Mouse (Mus musculus) lung, embryonic 15.5 days (tissue): Measurements from ENCODE around the gene Ndufs2. TPM values are rescaled to one million over a fixed set of nuclear protein-coding genes. Genes with fewer than 3 reads are reported as not detected.

Source experiments
- ATAC-seq: fragments of 200-750 bp; cut with Nextera tagmentation; 2 replicates; pipeline ENCODE4 v1.8.0; 2017; ENCODE audit warnings: moderate number of reproducible peaks, borderline replicate concordance; ENCODE audit not compliant: low FRiP score, low TSS enrichment; ENCODE audit errors: extremely low read depth
- H3K27ac ChIP-seq: fragments of 300-500 bp; sonication (generic); 2 replicates; pipeline ENCODE4 v1.5.1; 2015; ENCODE audit warnings: moderate library complexity, mild to moderate bottlenecking, inconsistent platforms
- H3K27me3 ChIP-seq: fragments of 300-500 bp; sonication (generic); 2 replicates; pipeline ENCODE4 v1.6.1; 2015; ENCODE audit warnings: inconsistent platforms
- H3K36me3 ChIP-seq: fragments of 300-500 bp; sonication (generic); 2 replicates; pipeline ENCODE4 v1.6.1; 2015; ENCODE audit warnings: inconsistent platforms
- H3K4me1 ChIP-seq: fragments of 300-500 bp; sonication (generic); 2 replicates; pipeline ENCODE4 v1.6.1; 2015; ENCODE audit warnings: inconsistent platforms
- H3K4me2 ChIP-seq: fragments of 300-500 bp; sonication (generic); 2 replicates; pipeline ENCODE4 v1.6.1; 2015; ENCODE audit warnings: inconsistent platforms, mild to moderate bottlenecking, moderate library complexity
- H3K4me3 ChIP-seq: fragments of 300-500 bp; sonication (generic); 2 replicates; pipeline ENCODE4 v1.5.1; 2015; ENCODE audit warnings: mild to moderate bottlenecking, inconsistent platforms
- H3K9ac ChIP-seq: fragments of 300-500 bp; sonication (generic); 2 replicates; pipeline ENCODE4 v1.6.1; 2015; ENCODE audit warnings: inconsistent platforms
- H3K9me3 ChIP-seq: fragments of 300-500 bp; sonication (generic); 2 replicates; pipeline ENCODE4 v1.6.1; 2016; ENCODE audit warnings: inconsistent platforms
- WGBS: fragments of 180-500 bp; shearing (Covaris S2); methylation state at CpG from one replicate; pipeline ENCODE4 v1.1.7; 2015; 5-methylcytosine and 5-hydroxymethylcytosine counted together
- polyA plus RNA-seq: library from polyadenylated mRNA; unstranded; fragments of >200 nt; fragmentation: Nextera tagmentation; extraction: Ambion mirVana; gene quantifications from 2 replicates; pipeline ENCODE4 v1.2.1, GENCODE M21; 2015

Gene Ndufs2
- polyA plus RNA-seq, 1 experiment from 2014 or later, result 241 TPM

DNA sequence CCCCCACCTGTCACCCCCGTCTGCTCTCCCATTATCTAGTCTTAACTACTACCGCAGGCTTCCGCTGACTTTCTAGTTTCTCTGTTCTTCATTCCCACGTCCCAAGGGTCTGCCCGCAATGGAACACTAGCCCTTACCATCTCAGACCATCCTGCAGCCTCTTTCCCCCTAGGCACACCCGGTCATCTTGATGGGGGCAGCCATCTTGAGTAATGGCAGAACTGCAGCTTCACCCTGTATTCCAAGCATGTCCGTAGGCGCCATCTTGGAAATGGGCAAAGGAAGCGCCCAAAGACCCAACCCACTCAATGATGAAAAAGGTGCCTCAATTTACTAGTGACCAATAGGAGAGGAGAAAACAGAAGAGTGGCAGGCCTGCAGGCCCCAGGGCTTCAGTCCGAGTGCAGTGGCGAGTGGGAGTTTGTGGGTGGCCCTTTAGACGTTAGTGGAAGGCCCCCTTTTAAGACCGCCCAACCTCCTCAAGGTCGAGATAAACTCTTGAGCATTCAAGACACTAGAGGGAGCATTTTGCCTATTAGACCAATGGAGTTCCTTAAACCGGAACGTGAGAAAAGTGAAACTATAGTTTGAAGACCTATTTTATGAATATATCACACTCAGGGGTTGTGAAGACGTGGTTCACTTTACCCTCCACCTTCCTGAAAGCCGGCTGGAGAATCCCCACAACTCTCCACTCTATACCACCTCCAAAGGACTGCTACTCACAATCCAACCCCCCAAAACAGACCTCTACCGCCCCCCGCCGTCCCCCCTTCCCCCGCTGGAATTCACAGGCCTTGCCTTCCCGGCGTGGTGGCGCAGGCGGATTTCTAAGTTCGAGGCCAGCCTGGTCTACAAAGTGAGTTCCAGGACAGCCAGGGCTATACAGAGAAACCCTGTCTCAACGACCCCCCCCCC is 28.7 kb downstream of the Ndufs2 start, which contains the start of gene Tomm40l:
Tomm40l (minus strand) TSS at position 277 of the 918 bp plus-strand sequence.
- H3K27ac ChIP-seq, result peak within 1 kb of the TSS; percentile 95
- no peaks in the 10 kb centered on the region for H3K27me3 ChIP-seq
- H3K9ac ChIP-seq, result peak within 1 kb of the TSS; percentile 51
- H3K4me2 ChIP-seq, result peak within 1 kb of the TSS; percentile 84
- under 1% methylated on average over 28 of the region's 28 CpGs for WGBS
- H3K4me1 ChIP-seq, result peaks cover 18% of the 10 kb centered on the region
- ATAC-seq, result peak; percentile 98
- peak within 1 kb of the TSS; percentile 72 for H3K4me3 ChIP-seq
- peaks cover 10% of the 10 kb centered on the region for H3K36me3 ChIP-seq
- H3K9me3 ChIP-seq, result no peaks in the 10 kb centered on the region

DNA sequence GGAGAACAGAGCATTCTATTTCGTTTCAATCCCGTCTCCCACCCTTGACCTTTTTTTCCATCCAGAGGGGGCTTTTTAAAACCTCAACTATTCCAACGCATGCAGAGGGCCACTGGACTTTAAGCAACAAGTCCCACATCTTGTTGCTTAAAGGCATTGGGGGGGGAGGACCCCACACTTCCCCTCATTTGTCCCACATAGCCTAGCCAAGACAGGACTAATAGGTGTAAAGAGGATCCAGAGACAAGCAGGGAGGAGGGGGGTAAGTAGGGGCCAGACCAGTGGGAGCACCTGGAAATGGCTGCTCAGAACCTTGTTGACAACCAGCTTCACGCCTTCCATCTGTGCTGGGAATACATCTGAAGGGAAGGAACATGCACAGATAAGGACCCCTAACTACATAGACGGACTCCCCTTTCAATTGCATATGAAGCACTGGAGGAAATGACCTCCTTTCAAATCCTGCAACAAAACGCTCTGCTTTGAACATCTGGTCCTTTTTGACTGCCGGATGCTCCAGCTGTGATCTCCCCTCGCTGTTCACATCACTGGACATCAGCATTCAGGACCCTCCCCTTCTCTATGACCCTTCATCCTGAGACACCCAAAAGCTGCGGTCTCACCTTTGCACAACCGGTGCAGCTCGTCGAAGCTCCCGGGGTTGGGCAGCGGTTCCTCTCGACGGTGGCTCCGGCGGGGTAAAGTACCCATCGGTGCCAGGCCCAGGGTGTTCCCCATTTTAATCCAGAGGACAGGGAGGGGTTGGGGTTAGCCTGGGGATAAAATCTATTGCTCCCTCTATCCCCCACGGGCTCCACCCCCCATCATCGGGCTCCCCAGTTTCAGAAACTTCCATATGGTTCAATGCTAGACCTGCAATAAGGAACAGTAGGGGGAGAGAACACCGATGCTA is 29.7 kb downstream of the Ndufs2 start:
- Histone ChIP-seq H3K27ac (peak overlapping the region; percentile 34), H3K27me3 (no peaks in the 10 kb centered on the region), H3K4me1 (peaks cover 18% of the 10 kb centered on the region), H3K4me3 (peak overlapping the region; percentile 72), H3K36me3 (peaks cover 10% of the 10 kb centered on the region), H3K9ac (peak overlapping the region; percentile 51), H3K9me3 (no peaks in the 10 kb centered on the region), H3K4me2 (peak overlapping the region; percentile 84)
- 5% methylated on average over 22 of the region's 22 CpGs for WGBS
- ATAC-seq, result peak; percentile 2; the same call in 1 of the 2 replicates

DNA sequence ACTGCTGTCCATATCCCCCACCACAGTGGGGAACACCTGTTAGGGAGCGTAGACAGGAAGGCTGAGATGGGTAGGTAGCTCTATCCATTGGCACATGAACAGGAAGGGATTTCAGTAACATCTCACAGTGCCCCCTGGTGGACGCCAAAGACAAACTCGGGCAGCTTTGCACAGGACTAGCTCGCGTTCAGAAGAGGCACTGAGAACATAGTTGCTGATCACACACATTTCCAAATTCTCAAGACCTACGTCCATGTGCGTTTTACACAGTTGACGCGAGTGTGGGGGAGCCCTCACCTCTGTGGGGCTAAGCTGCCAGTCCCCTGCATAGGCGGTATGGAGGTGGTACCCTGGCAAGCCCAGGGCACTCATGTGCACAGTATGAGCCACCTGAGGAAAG is 30.3 kb downstream of the Ndufs2 start:
- ATAC-seq, result peak; percentile 16; the same call in 1 of the 2 replicates
- Histone ChIP-seq H3K36me3 (peaks cover 10% of the 10 kb centered on the region), H3K4me2 (peak overlapping the region; percentile 84), H3K27me3 (no peaks in the 10 kb centered on the region), H3K9me3 (no peaks in the 10 kb centered on the region), H3K27ac (peak overlapping the region; percentile 34; the same call in 1 of the 2 replicates), H3K9ac (peak overlapping the region; percentile 51; the same call in 1 of the 2 replicates), H3K4me3 (peak overlapping the region; percentile 72), H3K4me1 (peaks cover 18% of the 10 kb centered on the region)
- WGBS, result 7% methylated on average over 10 of the region's 10 CpGs

DNA sequence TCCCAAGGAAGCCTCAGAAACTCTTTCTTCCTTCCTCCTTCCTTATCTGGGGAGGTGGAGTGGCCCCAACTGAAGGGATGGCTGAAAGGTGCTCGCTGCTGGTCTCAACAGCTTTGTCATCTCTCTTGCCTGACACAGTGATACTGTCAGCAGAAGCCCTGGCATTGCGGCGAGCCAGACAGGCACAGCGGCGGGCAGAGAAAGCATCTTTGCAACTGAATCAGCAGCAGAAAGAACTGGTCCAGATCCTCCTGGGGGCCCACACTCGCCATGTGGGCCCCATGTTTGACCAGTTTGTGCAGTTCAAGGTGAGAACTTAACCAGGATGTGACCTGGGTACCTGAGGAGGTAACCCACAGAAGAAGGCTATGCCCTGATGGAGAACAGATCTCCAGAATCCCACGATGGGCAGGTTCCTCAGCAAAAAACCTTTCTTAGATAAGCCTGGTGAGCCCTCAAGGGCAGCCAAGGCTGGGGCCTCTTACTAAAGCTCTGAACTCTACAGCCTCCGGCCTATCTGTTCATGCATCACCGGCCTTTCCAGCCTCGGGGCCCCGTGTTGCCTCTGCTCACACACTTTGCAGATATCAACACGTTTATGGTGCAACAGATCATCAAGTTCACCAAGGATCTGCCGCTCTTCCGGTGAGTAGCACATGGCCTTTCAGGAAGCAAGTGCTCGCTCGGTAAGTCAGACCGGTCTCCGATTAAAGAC is 34.8 kb downstream of the Ndufs2 start:
- H3K27me3 ChIP-seq, result no peaks in the 10 kb centered on the region
- H3K4me2 ChIP-seq, result no peak overlapping the region
- peaks cover 10% of the 10 kb centered on the region for H3K36me3 ChIP-seq
- H3K9me3 ChIP-seq, result no peaks in the 10 kb centered on the region
- ATAC-seq, result no peak
- H3K4me3 ChIP-seq, result no peak overlapping the region
- H3K9ac ChIP-seq, result no peak overlapping the region
- no peak overlapping the region for H3K27ac ChIP-seq
- WGBS, result 84% methylated on average over 18 of the region's 18 CpGs
- peaks cover 8% of the 10 kb centered on the region for H3K4me1 ChIP-seq

DNA sequence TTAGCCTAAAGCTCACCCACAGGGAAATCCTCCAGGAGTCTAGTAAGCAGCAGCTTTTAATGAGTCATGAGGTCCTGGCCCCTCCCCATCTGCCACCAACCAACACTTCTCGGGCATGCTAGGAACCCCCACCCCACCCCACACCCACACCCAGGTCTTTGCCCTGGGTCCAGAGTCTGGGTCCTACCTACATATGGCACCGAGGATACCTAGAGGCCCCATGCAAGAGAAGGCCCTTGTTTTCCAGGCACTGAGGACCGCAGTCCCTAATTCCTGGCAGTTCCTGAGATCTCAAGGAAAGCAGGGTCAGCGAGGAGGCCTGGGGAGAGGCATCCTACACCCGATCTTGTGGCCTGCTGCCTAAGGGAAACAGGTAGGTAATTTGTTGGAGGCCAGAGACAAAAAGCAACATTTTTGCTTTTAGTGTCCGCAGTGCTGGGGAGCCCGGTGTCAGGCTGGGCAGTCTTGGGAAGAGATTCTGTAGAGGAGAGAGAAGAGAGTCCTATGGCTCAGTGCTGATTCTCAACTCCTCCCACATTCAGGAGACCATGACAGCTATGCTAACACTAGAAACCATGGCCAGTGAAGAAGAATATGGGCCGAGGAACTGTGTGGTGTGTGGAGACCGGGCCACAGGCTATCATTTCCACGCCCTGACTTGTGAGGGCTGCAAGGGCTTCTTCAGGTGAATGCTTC is 37.2 kb downstream of the Ndufs2 start, which contains the start of gene Nr1i3:
Nr1i3 (plus strand) TSS at position 170 of the 696 bp plus-strand sequence.
- H3K27me3 ChIP-seq, result no peaks in the 10 kb centered on the region
- H3K9me3 ChIP-seq, result no peaks in the 10 kb centered on the region
- 65% methylated on average over 10 of the region's 10 CpGs for WGBS
- no peak within 1 kb of the TSS for H3K9ac ChIP-seq
- H3K4me2 ChIP-seq, result no peak within 1 kb of the TSS
- no peak within 1 kb of the TSS for H3K27ac ChIP-seq
- H3K4me3 ChIP-seq, result no peak within 1 kb of the TSS
- H3K4me1 ChIP-seq, result no peaks in the 10 kb centered on the region
- no peaks in the 10 kb centered on the region for H3K36me3 ChIP-seq
- no peak for ATAC-seq

DNA sequence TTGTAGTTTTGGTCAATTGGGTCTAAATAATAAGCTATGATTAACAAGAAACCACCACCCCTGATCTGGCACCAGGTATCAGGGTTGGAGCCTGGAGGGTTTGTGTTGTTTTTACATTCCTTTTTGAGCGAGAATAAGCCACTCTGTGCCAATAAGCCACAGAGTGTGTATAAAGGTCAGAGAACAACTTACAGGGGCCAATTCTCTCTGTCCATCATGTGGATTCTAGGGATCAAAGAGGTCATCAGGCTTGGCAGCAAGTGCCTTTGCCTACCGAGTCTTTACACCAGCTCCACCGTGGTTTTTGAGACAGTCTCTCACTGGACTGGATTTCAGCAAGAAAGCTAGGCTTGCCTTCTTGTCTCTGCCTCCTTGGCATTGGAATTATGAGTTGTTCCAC is 38.3 kb downstream of the Ndufs2 start:
- WGBS, result 35% methylated on average over 3 of the region's 3 CpGs
- Histone ChIP-seq H3K27me3 (no peaks in the 10 kb centered on the region), H3K9me3 (no peaks in the 10 kb centered on the region), H3K4me3 (no peak overlapping the region), H3K9ac (no peak overlapping the region), H3K4me2 (no peak overlapping the region), H3K27ac (no peak overlapping the region), H3K4me1 (no peaks in the 10 kb centered on the region), H3K36me3 (no peaks in the 10 kb centered on the region)
- ATAC-seq, result no peak

DNA sequence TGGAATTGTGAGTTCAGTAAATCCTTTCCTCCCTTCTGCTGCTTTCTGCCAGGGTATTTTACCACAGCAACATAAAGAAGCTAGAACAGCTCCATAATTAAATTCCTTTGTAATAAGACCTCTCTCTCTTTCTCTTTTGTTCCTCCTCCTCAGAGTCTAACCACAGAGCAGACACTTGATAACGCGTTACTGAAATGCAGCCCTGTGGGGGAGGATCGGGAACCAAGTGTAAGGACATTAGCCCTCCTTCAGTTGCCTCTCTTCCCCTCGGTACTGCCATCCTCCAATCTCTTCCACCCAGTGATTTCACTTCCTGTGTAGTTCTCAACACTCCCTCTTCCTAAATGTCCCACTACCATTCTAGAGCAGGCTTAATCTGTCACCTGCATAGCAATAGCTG is 41.8 kb downstream of the Ndufs2 start:
- ATAC-seq, result no peak
- H3K36me3 ChIP-seq, result no peaks in the 10 kb centered on the region
- H3K27ac ChIP-seq, result no peak overlapping the region
- no peak overlapping the region for H3K9ac ChIP-seq
- no peaks in the 10 kb centered on the region for H3K4me1 ChIP-seq
- no peak overlapping the region for H3K4me3 ChIP-seq
- 15% methylated on average over 4 of the region's 4 CpGs for WGBS
- H3K4me2 ChIP-seq, result no peak overlapping the region
- no peaks in the 10 kb centered on the region for H3K9me3 ChIP-seq
- H3K27me3 ChIP-seq, result 0 out of 2 replicates have a peak, but pooled peaks cover 4% of the 10 kb centered on the region

DNA sequence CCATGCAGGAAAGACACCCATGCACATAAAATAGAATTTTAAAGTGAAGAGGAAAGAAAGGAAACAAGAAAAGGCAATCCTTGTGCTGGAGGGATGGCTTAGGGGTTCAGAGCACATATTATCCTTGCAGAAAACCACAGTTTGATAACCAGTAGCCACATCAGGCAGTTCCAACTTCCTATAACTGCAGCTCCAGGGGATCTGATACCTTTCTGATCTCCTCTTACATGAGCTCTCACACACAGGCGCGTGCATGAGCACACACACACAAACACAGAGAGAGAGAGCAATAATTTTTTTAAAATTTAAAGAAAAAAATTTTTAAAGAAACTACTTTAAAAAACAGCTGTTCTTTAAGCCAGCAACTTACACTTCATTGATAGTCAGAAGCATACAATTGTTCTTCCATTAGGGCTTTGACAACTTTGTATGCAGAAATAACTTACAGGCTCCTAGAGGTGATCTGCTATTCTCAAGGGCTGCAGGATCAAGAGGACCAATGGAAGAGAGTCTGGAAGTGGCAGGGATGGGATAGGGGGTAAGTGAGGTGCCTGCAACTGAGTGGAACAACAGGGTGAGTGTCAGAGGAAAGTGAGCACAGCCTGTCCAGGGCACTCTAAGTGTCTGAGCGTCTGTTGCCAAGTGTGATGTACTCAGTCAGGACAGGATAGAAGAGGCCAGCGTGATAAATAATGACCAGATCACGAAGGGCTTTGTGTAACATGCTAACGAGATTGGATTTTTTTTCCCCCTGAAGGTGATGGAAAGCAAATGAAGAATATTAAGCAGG is 45.3 kb downstream of the Ndufs2 start:
- Histone ChIP-seq H3K27me3 (0 out of 2 replicates have a peak, but pooled peaks cover 4% of the 10 kb centered on the region), H3K4me1 (no peaks in the 10 kb centered on the region), H3K9me3 (no peaks in the 10 kb centered on the region), H3K4me3 (no peak overlapping the region), H3K36me3 (no peaks in the 10 kb centered on the region), H3K27ac (no peak overlapping the region), H3K9ac (no peak overlapping the region), H3K4me2 (no peak overlapping the region)
- no peak for ATAC-seq
- WGBS, result 70% methylated on average over 6 of the region's 6 CpGs

DNA sequence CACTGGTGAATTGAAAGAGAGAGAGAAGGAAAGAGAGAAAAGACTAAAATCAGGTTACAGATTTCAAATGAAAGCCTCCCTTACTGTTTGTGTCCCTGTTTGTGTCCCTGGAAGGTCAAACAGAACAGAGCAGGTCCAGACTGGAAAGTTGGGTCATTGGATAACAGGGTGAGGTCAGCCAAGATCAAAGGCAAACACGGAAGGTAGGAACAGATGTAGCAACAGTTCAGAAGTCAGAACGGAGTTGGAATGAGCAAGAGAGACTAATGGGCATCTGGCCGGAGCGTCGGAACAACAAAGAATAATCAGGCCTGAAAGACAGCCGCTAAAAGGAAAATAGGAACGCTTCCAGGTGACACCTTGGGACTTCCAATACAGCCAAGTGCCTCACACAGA is 46.9 kb downstream of the Ndufs2 start:
- no peak overlapping the region for H3K27ac ChIP-seq
- 0 out of 2 replicates have a peak, but pooled peaks cover 4% of the 10 kb centered on the region for H3K27me3 ChIP-seq
- no peak overlapping the region for H3K9ac ChIP-seq
- no peak overlapping the region for H3K4me3 ChIP-seq
- H3K36me3 ChIP-seq, result no peaks in the 10 kb centered on the region
- H3K4me1 ChIP-seq, result no peaks in the 10 kb centered on the region
- H3K4me2 ChIP-seq, result no peak overlapping the region
- no peaks in the 10 kb centered on the region for H3K9me3 ChIP-seq
- no peak for ATAC-seq
- WGBS, result 54% methylated on average over 7 of the region's 7 CpGs

DNA sequence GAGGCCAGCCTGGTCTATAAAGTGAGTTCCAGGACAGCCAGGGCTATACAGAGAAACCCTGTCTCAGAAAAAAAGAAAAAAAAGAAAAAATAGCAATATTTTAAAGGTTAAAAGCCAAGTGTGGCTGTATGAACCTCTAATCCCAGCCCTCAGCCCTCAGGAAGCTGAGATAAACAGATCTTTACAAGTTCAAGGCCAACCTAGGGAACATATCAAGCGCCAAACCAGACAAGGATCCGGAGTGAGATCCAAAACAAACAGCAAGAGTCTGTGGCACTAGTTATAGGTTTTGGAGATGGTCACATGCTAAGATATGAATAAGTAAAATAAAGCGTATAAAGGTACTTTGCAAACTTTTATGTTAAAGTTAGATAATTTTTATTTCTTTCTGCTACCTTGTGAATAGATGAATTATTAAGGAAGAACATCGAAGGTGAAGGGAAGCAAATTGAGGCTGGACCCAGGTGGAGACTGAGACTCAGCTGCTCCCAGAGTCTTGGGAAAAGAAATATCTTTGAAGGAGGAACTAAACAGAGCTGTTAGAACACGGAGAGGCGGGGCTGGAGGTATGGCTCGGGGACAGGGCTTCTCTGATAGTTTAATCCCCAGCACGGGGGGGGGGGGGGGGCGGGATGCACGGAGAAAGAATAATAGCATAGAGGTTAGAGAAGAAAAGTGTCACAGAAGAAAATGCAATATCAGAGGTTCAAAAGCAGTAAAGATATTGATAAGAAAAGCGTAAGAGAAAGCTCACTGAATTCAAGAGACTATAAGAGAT is 47.5 kb downstream of the Ndufs2 start:
- no peak overlapping the region for H3K4me2 ChIP-seq
- no peak for ATAC-seq
- 46% methylated on average over 10 of the region's 11 CpGs for WGBS
- H3K27me3 ChIP-seq, result 0 out of 2 replicates have a peak, but pooled peaks cover 6% of the 10 kb centered on the region
- H3K4me1 ChIP-seq, result no peaks in the 10 kb centered on the region
- H3K36me3 ChIP-seq, result no peaks in the 10 kb centered on the region
- H3K27ac ChIP-seq, result no peak overlapping the region
- no peak overlapping the region for H3K4me3 ChIP-seq
- H3K9me3 ChIP-seq, result no peaks in the 10 kb centered on the region
- no peak overlapping the region for H3K9ac ChIP-seq
